Mouse (Mus musculus): ENCODE measurements around the gene H2al2a. TPM values are rescaled to one million over a fixed set of nuclear protein-coding genes. Genes with fewer than 3 reads are reported as not detected.
"Not testable (repeated sequence)": the region's sequence is repeated elsewhere in the genome, so short reads cannot be mapped to it uniquely, and the experiment has no call there.

H2al2a gene
- total RNA-seq, 2 experiments from 2014 or later = not detected

- DNase-seq (ENCODE audit: extremely low spot score in 1 of 2, low spot score in 2 of 2) = no peak
- TF ChIP-seq CTCF (IDR thresholded peaks at IDR 0.05) = no peak
- Histone ChIP-seq H3K4me3 (no peak overlapping the region), H3K27ac (no peak overlapping the region)
- intact Hi-C loops (cut with DNase I) = no loop called here
Measured at GRCm38 (mm10) chr2:17989562-17989961, 7.2 kb downstream of the H2al2a start.

- intact Hi-C loops (cut with DNase I) = no loop called here
- DNase-seq (ENCODE audit: extremely low spot score in 1 of 2, low spot score in 2 of 2) = no peak
- no peak for TF ChIP-seq CTCF (IDR thresholded peaks at IDR 0.05)
- H3K27ac ChIP-seq = no peak overlapping the region
- no peak overlapping the region for H3K4me3 ChIP-seq
Measured at GRCm38 (mm10) chr2:17989115-17989514, 7.6 kb downstream of the H2al2a start.

GRCm38 (mm10) chr2:17986694-17987093, 10.1 kb downstream of the H2al2a start:
- DNase-seq (ENCODE audit: extremely low spot score in 1 of 2, low spot score in 2 of 2) = no peak
- no peak for TF ChIP-seq CTCF (IDR thresholded peaks at IDR 0.05)
- intact Hi-C loops (cut with DNase I) = no loop called here
- no peak overlapping the region for H3K27ac ChIP-seq
- H3K4me3 ChIP-seq = no peak overlapping the region

- intact Hi-C loops (cut with DNase I) = no loop called here
- no peak for DNase-seq (ENCODE audit: extremely low spot score in 1 of 2, low spot score in 2 of 2)
- no peak for TF ChIP-seq CTCF (IDR thresholded peaks at IDR 0.05)
- no peak overlapping the region for H3K27ac ChIP-seq
- no peak overlapping the region for H3K4me3 ChIP-seq
Measured at GRCm38 (mm10) chr2:17984774-17985173, 12.0 kb downstream of the H2al2a start.

DNA sequence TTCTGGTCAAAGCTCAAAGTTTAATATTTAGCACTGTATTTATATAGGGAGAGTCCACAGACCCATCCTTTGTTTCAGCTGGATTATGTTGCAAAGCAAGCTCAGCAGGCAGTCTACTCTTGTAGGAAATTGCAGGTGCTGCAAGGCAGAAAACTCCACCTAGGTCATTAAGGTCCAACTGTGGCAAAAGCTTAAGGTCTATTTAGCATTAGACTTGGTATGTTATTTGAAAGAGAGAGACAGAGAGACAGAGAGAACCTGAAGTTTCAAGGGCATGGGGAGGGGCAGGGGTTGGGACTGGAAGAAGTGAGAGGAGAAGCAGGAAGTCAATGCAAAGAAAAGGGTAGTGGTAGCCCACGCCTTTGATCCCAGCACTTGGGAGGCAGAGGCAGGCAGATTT, 14.0 kb downstream of the H2al2a start:
- no peak for DNase-seq (ENCODE audit: extremely low spot score in 1 of 2, low spot score in 2 of 2)
- intact Hi-C loops (cut with DNase I) = no loop called here
- no peak overlapping the region for H3K4me3 ChIP-seq
- no peak overlapping the region for H3K27ac ChIP-seq
- TF ChIP-seq CTCF (IDR thresholded peaks at IDR 0.05) = no peak

GRCm38 (mm10) chr2:17978706-17979105, 18.1 kb downstream of the H2al2a start:
- intact Hi-C loops (cut with DNase I) = no loop called here
- no peak for TF ChIP-seq CTCF (IDR thresholded peaks at IDR 0.05)
- Histone ChIP-seq H3K4me3 (no peak overlapping the region), H3K27ac (no peak overlapping the region)
- no peak for DNase-seq (ENCODE audit: extremely low spot score in 1 of 2, low spot score in 2 of 2)

DNA sequence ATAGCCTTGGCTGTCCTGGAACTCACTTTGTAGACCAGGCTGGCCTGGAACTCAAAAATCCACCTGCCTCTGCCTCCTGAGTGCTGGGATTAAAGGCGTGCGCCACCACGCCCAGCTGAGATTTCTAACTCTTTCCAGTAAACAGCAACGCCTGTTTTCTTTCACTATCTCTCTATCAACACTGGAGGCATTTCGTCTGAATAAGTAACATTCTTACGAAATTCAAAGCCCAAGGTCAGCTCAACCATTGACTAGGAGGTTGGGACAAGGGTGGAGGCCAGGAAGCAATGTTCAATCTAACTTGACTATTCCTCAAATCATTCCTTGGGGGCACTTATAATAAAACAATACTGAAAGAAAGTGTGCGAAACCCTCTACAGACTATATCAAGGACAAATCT, 18.5 kb downstream of the H2al2a start:
- H3K27ac ChIP-seq; intact Hi-C loops (cut with DNase I); DNase-seq (ENCODE audit: extremely low spot score in 1 of 2, low spot score in 2 of 2); H3K4me3 ChIP-seq: not testable (repeated sequence)

DNA sequence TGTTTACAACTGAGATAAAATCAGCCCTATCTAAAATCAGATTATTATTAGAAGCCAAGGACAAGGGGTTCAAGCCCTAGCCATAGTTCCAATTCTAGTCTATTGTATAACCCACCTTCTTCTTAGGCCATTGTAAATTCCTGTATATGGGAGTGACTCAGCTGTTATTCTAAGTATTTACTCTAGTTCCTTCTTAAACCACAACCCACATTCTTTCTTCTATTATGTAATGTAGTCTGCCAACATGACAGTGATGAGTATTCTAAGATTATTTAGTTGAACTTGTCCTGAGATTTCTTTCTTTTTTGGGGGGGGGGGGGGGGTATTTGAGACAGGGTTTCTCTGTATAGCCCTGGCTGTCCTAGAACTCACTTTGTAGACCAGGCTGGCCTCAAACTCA, 19.1 kb downstream of the H2al2a start:
- H3K4me3 ChIP-seq; intact Hi-C loops (cut with DNase I); DNase-seq (ENCODE audit: extremely low spot score in 1 of 2, low spot score in 2 of 2); H3K27ac ChIP-seq: not testable (repeated sequence)

DNA sequence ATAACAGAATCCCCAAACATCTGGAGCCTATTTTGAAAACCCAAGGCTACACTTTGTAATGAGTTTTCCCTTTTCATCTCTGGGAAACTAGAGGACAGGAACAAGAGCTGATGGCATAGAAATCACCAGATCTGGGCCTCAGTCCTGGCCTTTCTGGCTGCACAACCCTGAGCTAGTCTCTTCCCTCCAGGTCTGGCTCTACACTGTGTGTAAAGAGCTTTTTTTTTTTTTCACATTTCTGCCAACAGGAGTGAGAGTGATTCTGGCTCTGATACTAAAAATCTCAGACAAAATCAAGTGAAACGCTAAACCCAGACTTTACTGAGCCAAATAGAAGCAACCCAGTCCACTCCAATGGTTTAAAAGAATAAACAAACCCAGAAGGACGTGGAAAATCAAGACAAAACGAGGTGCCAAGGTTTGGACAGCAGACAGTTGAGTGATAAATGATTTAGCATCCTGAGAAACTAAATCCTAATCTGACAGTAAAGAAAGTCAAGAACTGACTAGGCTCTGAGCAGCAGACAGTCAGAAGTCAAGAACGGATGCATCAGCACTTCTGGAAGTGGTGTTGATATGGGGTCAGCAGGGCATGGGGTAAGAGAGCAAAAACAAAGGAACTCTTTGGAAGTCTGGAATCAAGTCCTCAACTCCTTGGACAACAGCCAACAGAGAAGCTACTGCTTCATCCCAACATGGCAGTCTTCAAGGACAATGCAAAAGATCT, 21.0 kb downstream of the H2al2a start:
- DNase-seq (ENCODE audit: extremely low spot score in 1 of 2, low spot score in 2 of 2) = no peak
- Histone ChIP-seq H3K27ac (no peak overlapping the region), H3K4me3 (no peak overlapping the region)
- intact Hi-C loops (cut with DNase I) = no loop called here
- no peak for TF ChIP-seq CTCF (IDR thresholded peaks at IDR 0.05)

DNA sequence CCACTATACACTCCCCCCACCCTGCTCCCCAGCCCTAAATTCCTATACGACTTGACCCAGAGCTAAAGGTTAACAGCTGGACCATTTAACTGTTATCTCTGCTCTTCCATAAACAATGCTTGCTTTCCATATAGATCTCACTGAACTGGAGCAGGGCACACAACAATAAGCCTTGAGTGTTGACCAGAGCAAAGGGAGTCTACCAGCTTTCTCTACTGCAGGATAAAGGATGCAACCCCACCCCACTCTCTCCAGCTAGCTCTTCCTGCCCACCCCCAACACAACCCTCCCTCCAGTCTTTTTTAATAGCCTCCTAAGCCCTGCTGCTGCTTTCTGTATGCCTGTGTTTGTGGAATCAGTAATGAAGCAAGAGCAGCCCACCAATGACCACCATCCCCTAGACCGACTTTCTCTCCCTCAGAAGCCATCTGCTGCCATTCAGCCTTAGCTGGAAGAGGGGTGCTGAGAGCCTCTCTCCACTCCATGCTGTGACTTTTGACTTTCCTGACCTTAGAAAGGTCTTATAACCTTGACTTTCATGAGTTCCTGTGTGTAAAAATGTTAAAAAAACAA, 22.8 kb downstream of the H2al2a start:
- H3K27ac ChIP-seq = no peak overlapping the region
- TF ChIP-seq CTCF (IDR thresholded peaks at IDR 0.05) = no peak
- DNase-seq (ENCODE audit: extremely low spot score in 1 of 2, low spot score in 2 of 2) = no peak
- H3K4me3 ChIP-seq = no peak overlapping the region
- intact Hi-C loops (cut with DNase I) = no loop called here

DNA sequence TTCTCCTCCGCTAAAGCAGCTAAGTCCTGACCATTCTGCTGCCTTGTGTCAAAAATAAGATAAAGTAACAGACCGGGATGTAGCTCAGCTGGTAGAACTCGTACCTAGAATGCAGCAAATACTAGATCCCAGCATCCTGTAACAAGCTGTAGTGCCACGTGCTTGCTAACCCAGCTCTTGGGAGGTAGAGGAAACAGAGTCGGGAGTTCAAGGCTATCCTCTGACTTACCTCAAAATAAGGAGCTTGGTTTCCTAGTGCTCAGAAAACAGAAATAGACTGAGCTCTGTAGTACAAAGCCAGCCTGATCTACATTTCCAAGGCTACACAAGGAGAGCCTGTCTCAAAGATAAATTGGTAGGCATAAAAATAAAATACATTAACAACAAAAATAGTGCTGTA, 23.5 kb downstream of the H2al2a start:
- intact Hi-C loops (cut with DNase I) = no loop called here
- no peak overlapping the region for H3K4me3 ChIP-seq
- no peak for DNase-seq (ENCODE audit: extremely low spot score in 1 of 2, low spot score in 2 of 2)
- no peak overlapping the region for H3K27ac ChIP-seq
- no peak for TF ChIP-seq CTCF (IDR thresholded peaks at IDR 0.05)

GRCm38 (mm10) chr2:17972843-17973242, 23.9 kb downstream of the H2al2a start:
- no peak overlapping the region for H3K27ac ChIP-seq
- TF ChIP-seq CTCF (IDR thresholded peaks at IDR 0.05) = no peak
- intact Hi-C loops (cut with DNase I) = no loop called here
- DNase-seq (ENCODE audit: extremely low spot score in 1 of 2, low spot score in 2 of 2) = no peak
- no peak overlapping the region for H3K4me3 ChIP-seq

- intact Hi-C loops (cut with DNase I) = no loop called here
- H3K27ac ChIP-seq = no peak overlapping the region
- TF ChIP-seq CTCF (IDR thresholded peaks at IDR 0.05) = no peak
- DNase-seq (ENCODE audit: extremely low spot score in 1 of 2, low spot score in 2 of 2) = no peak
- no peak overlapping the region for H3K4me3 ChIP-seq
Measured at GRCm38 (mm10) chr2:17971407-17971806, 25.4 kb downstream of the H2al2a start.
